Mouse (Mus musculus): ENCODE measurements at regions not wholly inside any gene's neighbourhood (a gene's known extent, or its start where the extent isn't known, plus 50 kb on each side); places are given as distances from the start of the nearest gene placed in this dataset. TPM values are rescaled to one million over a fixed set of nuclear protein-coding genes. Genes with fewer than 3 reads are reported as not detected.

DNA sequence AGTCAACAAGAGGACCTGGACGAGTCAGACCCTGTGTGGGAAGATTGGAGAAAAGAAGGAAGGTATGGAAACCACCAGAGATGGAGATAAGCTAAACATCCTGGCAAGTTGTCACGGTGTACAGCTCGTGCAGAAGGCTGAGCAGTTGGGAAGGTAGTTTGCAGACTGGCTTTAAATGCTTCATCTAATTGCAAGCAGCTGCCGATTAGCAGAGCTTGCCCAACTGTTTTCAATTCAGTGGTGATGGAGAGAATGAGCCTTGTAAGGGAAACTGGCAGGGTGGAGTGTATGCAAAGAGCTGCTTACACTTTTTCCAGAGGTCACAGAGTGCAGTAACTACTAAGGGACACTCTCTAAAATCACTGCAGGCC is 71.6 kb upstream of the Prdm1 start:
- H3K27ac ChIP-seq (ENCODE audit: low read length), result no peak overlapping the region

DNA sequence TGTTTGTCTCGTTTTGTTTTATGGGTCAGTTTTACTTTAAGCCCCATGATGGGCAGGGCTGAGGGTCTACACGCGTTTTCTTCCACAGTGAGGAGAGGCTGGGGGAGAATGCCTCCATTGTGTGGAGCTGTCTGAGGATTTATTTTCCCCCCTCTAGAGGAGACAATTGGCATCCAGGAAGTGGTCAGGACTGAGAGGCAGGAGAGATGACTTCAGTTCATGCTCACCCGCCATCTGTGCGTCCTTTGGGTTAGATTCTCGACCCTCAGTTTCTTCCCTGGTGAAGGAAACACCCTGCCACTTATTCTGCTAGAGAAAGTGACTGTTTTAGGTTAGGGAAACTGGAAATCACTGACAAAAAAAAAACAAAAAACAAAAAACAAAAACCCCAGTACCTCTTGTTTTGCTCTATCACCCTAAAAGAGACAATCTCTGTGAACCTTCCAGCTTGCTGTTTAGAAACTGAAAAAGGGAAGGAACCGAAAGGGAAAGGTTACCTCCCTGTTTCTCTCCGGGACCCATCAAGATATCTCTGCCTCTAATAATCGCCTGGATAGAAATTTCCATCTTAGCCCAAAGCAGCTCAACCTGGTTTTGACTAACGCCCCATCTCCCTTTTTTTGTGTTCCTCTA is 71.1 kb upstream of the Prdm1 start:
- no peaks in the 10 kb centered on the region for H3K9me3 ChIP-seq (replicated peaks; ENCODE audit: control insufficient read depth, low read length, poor library complexity, severe bottlenecking)
- H3K4me3 ChIP-seq (ENCODE audit: low read depth, low read length), result no peak overlapping the region
- no peaks in the 10 kb centered on the region for H3K36me3 ChIP-seq (ENCODE audit: control insufficient read depth, insufficient read depth, low read length)
- H3K9ac ChIP-seq (ENCODE audit: low read depth, low read length), result no peak overlapping the region
- no peak overlapping the region for H3K4me2 ChIP-seq (ENCODE audit: low read length)
- no peaks in the 10 kb centered on the region for H3K27me3 ChIP-seq (ENCODE audit: control insufficient read depth, insufficient read depth, low read depth, low read length)
- ATAC-seq, result no peak
- H3K4me1 ChIP-seq (ENCODE audit: control insufficient read depth, insufficient read depth, low read length), result no peaks in the 10 kb centered on the region
- 72% methylated on average over 10 of the region's 10 CpGs for WGBS
- H3K27ac ChIP-seq (ENCODE audit: low read length), result no peak overlapping the region

More for the DNA sequence above, 71.6 kb upstream of the Prdm1 start:
- Histone ChIP-seq H3K4me3 (ENCODE audit: low read depth, low read length) (no peak overlapping the region), H3K9me3 (replicated peaks; ENCODE audit: control insufficient read depth, low read length, poor library complexity, severe bottlenecking) (no peaks in the 10 kb centered on the region), H3K36me3 (ENCODE audit: control insufficient read depth, insufficient read depth, low read length) (no peaks in the 10 kb centered on the region), H3K4me2 (ENCODE audit: low read length) (no peak overlapping the region), H3K27me3 (ENCODE audit: control insufficient read depth, insufficient read depth, low read depth, low read length) (no peaks in the 10 kb centered on the region), H3K9ac (ENCODE audit: low read depth, low read length) (no peak overlapping the region), H3K4me1 (ENCODE audit: control insufficient read depth, insufficient read depth, low read length) (no peaks in the 10 kb centered on the region)
- 64% methylated on average over 4 of the region's 4 CpGs for WGBS
- ATAC-seq, result no peak

DNA sequence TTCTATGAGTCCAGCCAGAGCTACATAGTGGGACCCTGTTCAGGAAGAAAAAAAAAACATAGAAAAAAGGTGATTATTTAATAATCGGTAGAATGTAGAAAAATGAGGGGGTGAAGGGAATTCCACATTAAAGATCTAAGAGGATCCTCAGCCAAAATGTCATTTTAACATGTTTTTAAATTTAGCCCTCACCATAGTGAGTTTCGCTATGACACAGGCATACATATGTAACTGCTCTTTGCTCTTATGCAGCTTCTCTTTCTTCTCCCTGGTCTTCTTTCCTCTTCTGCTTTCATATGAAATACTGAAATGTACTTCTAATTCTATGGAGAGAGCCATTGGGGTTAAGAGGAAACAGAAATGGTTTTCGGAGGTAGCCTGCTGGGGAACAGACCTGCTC is 70.3 kb upstream of the Prdm1 start:
- Histone ChIP-seq H3K4me3 (ENCODE audit: low read depth, low read length) (no peak overlapping the region), H3K27me3 (ENCODE audit: control insufficient read depth, insufficient read depth, low read depth, low read length) (no peaks in the 10 kb centered on the region), H3K36me3 (ENCODE audit: control insufficient read depth, insufficient read depth, low read length) (no peaks in the 10 kb centered on the region), H3K4me2 (ENCODE audit: low read length) (no peak overlapping the region), H3K27ac (ENCODE audit: low read length) (no peak overlapping the region), H3K9ac (ENCODE audit: low read depth, low read length) (no peak overlapping the region), H3K4me1 (ENCODE audit: control insufficient read depth, insufficient read depth, low read length) (no peaks in the 10 kb centered on the region), H3K9me3 (replicated peaks; ENCODE audit: control insufficient read depth, low read length, poor library complexity, severe bottlenecking) (no peaks in the 10 kb centered on the region)
- 94% methylated on average over 3 of the region's 3 CpGs for WGBS
- no peak for ATAC-seq

DNA sequence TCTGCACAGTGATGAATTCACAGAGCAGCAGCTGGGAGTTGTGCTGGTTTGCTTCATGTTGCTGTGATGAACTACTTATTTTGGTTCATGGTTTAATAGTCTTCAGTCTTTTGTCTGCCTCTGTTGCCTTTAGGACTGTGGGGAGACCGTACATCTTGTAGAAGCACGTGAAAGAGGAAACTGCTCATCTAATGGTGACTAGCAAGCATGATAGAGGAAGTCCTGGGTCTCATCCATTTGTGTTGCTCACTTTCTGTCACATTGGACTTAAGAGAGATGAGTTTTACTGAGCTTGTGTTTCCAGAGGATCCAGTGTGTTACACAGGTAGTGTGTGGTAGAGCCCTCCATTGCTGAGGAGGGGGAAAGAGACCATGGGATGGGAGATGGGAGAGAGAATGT is 67.6 kb upstream of the Prdm1 start:
- no peak for ATAC-seq
- Histone ChIP-seq H3K9me3 (replicated peaks; ENCODE audit: control insufficient read depth, low read length, poor library complexity, severe bottlenecking) (no peaks in the 10 kb centered on the region), H3K36me3 (ENCODE audit: control insufficient read depth, insufficient read depth, low read length) (no peaks in the 10 kb centered on the region), H3K9ac (ENCODE audit: low read depth, low read length) (no peak overlapping the region), H3K27me3 (ENCODE audit: control insufficient read depth, insufficient read depth, low read depth, low read length) (no peaks in the 10 kb centered on the region), H3K4me1 (ENCODE audit: control insufficient read depth, insufficient read depth, low read length) (no peaks in the 10 kb centered on the region), H3K4me3 (ENCODE audit: low read depth, low read length) (no peak overlapping the region), H3K27ac (ENCODE audit: low read length) (no peak overlapping the region), H3K4me2 (ENCODE audit: low read length) (no peak overlapping the region)
- WGBS, result 86% methylated on average over 2 of the region's 2 CpGs

DNA sequence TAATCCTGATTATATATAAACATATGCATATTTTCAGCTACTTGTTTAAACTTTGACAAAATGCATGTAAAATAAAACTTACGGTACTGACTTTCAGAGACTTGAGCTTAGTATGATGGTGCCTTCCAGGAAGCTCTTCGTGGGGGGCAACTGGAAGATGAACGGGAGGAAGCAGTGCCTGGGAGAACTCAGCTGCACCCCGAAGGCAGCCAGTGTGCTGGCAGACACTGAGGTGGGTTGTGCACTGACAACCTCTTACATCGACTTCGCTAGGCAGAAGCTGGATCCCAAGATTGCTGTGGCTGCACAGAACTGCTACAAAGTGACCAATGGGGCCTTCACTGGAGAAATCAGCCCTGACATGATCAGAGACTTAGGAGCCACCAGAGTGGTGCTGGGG is 61.5 kb upstream of the Prdm1 start:
- Histone ChIP-seq H3K4me2 (ENCODE audit: low read length) (no peak overlapping the region), H3K27ac (ENCODE audit: low read length) (no peak overlapping the region), H3K9ac (ENCODE audit: low read depth, low read length) (no peak overlapping the region), H3K4me3 (ENCODE audit: low read depth, low read length) (no peak overlapping the region), H3K9me3 (replicated peaks; ENCODE audit: control insufficient read depth, low read length, poor library complexity, severe bottlenecking) (no peaks in the 10 kb centered on the region), H3K36me3 (ENCODE audit: control insufficient read depth, insufficient read depth, low read length) (no peaks in the 10 kb centered on the region), H3K27me3 (ENCODE audit: control insufficient read depth, insufficient read depth, low read depth, low read length) (no peaks in the 10 kb centered on the region), H3K4me1 (ENCODE audit: control insufficient read depth, insufficient read depth, low read length) (no peaks in the 10 kb centered on the region)
- 88% methylated on average over 6 of the region's 6 CpGs for WGBS
- ATAC-seq, result no peak

DNA sequence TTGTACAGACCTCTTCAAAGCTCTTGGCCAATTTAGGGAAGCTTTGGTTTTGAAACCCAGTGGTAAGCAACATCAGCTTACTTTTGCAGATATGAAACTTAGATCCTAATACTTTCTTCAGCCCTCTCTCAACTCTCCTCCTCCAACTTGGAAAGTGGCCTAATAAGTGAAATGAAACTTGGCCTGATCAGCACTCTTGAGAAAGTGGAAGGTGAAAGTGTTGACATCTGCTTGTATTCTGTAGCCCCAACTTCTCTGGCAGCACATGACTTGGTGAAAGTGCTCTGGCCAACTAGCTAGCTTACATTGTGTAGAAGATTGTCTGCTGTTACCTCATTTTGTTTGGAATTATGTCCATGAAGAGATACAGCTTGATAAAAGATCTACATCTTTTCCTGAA is 61.1 kb upstream of the Prdm1 start:
- no peak overlapping the region for H3K4me3 ChIP-seq (ENCODE audit: low read depth, low read length)
- no peak overlapping the region for H3K27ac ChIP-seq (ENCODE audit: low read length)
- H3K4me2 ChIP-seq (ENCODE audit: low read length), result no peak overlapping the region
- no peak overlapping the region for H3K9ac ChIP-seq (ENCODE audit: low read depth, low read length)
- H3K4me1 ChIP-seq (ENCODE audit: control insufficient read depth, insufficient read depth, low read length), result no peaks in the 10 kb centered on the region
- no peak for ATAC-seq
- H3K9me3 ChIP-seq (replicated peaks; ENCODE audit: control insufficient read depth, low read length, poor library complexity, severe bottlenecking), result no peaks in the 10 kb centered on the region
- no peaks in the 10 kb centered on the region for H3K36me3 ChIP-seq (ENCODE audit: control insufficient read depth, insufficient read depth, low read length)
- no peaks in the 10 kb centered on the region for H3K27me3 ChIP-seq (ENCODE audit: control insufficient read depth, insufficient read depth, low read depth, low read length)

DNA sequence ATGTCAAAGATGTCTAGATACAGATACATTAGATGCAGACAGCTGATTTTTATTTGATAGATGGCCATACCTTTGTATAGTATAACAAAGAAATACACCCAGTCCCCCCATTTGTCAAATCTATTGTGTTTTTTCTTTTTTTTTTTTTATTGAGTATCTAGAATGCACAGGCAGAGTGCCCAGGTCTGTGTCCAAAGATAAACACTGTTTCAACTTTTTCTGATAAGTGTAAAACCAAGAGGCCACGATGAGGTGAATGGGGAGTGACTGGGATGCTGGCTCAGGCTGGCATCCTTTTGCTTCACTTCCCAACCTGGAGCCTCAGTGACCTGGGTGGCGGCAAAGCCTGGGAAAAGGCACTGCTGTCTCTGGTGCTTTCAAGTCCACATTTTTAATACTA is 54.4 kb upstream of the Prdm1 start:
- ATAC-seq, result no peak
- Histone ChIP-seq H3K27me3 (ENCODE audit: control insufficient read depth, insufficient read depth, low read depth, low read length) (no peaks in the 10 kb centered on the region), H3K4me3 (ENCODE audit: low read depth, low read length) (no peak overlapping the region), H3K36me3 (ENCODE audit: control insufficient read depth, insufficient read depth, low read length) (no peaks in the 10 kb centered on the region), H3K27ac (ENCODE audit: low read length) (no peak overlapping the region), H3K9ac (ENCODE audit: low read depth, low read length) (no peak overlapping the region), H3K4me1 (ENCODE audit: control insufficient read depth, insufficient read depth, low read length) (no peaks in the 10 kb centered on the region), H3K4me2 (ENCODE audit: low read length) (no peak overlapping the region), H3K9me3 (replicated peaks; ENCODE audit: control insufficient read depth, low read length, poor library complexity, severe bottlenecking) (no peaks in the 10 kb centered on the region)
- 86% methylated on average over 2 of the region's 2 CpGs for WGBS

Small RNA genes in the stretch of these regions (microRNA-seq; reads per million reads assigned to microRNA genes)
- not detected for gene Gm24271

Measured in midbrain, embryonic 16.5 days (tissue).